Mouse (Mus musculus) cerebellum, postnatal 14 days (tissue): ENCODE measurements at regions not wholly inside any gene's neighbourhood (a gene's known extent, or its start where the extent isn't known, plus 50 kb on each side); places are given as distances from the start of the nearest gene placed in this dataset.
"Not testable (repeated sequence)": the region's sequence is repeated elsewhere in the genome, so short reads cannot be mapped to it uniquely, and the experiment has no call there.

Experiments used
- DNase-seq, 2 experiments: peaks; one replicate each; pipeline ENCODE4 v3.0.0; 2021; ENCODE audit warnings: mixed read lengths in 2 of 2

GRCm38 (mm10) chr15:8831720-8832620, 121.4 kb upstream of the Slc1a3 start:
- peak; percentile 68 to 78 for DNase-seq

- DNase-seq, result no peak
These were observed 114.3 kb upstream of the Slc1a3 start for GRCm38 (mm10) chr15:8824861-8825260.

GRCm38 (mm10) chr15:8822795-8823194, 112.2 kb upstream of the Slc1a3 start:
- DNase-seq, result not testable (repeated sequence)

- DNase-seq, result no peak
These were observed 107.0 kb upstream of the Slc1a3 start for GRCm38 (mm10) chr15:8817542-8817941.

GRCm38 (mm10) chr15:8816501-8817368, 106.2 kb upstream of the Slc1a3 start:
- no peak for DNase-seq

GRCm38 (mm10) chr15:8815958-8816357, 105.4 kb upstream of the Slc1a3 start:
- DNase-seq, result no peak

GRCm38 (mm10) chr15:8815277-8815676, 104.7 kb upstream of the Slc1a3 start:
- no peak for DNase-seq

- DNase-seq, result no peak
These were observed 95.8 kb upstream of the Slc1a3 start for GRCm38 (mm10) chr15:8806354-8806753.

- DNase-seq, result not testable (repeated sequence)
These were observed 95.0 kb upstream of the Slc1a3 start for GRCm38 (mm10) chr15:8805565-8805964.

- DNase-seq, result no peak
These were observed 91.5 kb upstream of the Slc1a3 start for GRCm38 (mm10) chr15:8802058-8802457.

GRCm38 (mm10) chr15:8797015-8797414, 86.5 kb upstream of the Slc1a3 start:
- no peak for DNase-seq

GRCm38 (mm10) chr15:8792106-8792505, 81.5 kb upstream of the Slc1a3 start:
- DNase-seq, result peak; percentile 86 to 90

- DNase-seq, result no peak
These were observed 79.4 kb upstream of the Slc1a3 start for GRCm38 (mm10) chr15:8789924-8790323.

GRCm38 (mm10) chr15:8789000-8789399, 78.4 kb upstream of the Slc1a3 start:
- DNase-seq, result no peak

GRCm38 (mm10) chr15:8785537-8785936, 75.0 kb upstream of the Slc1a3 start:
- DNase-seq, result no peak

- DNase-seq, result no peak
These were observed 73.0 kb upstream of the Slc1a3 start for GRCm38 (mm10) chr15:8783567-8783966.

- no peak for DNase-seq
These were observed 72.5 kb upstream of the Slc1a3 start for GRCm38 (mm10) chr15:8783036-8783435.

- DNase-seq, result no peak
These were observed 71.6 kb upstream of the Slc1a3 start for GRCm38 (mm10) chr15:8782131-8782507.

- DNase-seq, result no peak
These were observed 70.9 kb upstream of the Slc1a3 start for GRCm38 (mm10) chr15:8781159-8782130.

- DNase-seq, result no peak
These were observed 69.9 kb upstream of the Slc1a3 start for GRCm38 (mm10) chr15:8780371-8780866.

GRCm38 (mm10) chr15:8767624-8768571, 57.3 kb upstream of the Slc1a3 start:
- DNase-seq, result no peak
